Mouse (Mus musculus): ENCODE measurements around the gene Nab2.

DNA sequence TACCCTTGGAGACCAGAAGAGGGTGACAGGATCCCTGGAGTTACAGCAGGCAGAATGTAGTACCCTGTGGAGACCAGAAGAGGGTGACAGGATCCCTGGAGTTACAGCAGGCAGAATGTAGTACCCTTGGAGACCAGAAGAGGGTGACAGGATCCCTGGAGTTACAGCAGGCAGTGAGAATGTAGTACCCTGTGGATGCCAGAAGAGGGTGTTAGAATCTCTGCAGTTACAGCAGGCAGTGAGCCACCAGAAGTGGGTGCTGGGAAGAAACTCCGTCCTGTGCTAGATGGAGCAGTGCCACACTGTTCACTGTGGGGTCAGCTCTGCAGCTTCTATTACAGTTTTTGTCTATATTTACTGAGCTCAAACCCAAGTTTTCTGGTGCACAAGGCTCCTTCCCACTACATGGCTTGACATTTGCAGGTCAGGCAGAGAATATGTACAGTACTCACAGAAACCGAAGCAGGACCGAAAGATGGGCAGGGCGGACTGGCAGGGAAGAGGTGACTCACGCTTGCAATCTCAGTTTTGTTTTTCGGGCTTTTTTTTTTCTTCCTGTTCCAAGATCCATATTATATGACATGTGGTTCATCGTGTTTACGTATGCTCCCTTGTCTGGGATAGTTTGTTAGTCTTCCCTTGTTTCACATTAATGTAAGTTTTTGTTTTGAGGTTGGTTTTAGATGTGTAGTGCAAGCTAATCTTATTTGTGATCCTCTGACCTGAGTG, 6.6 kb upstream of the Nab2 start:
- TF ChIP-seq CTCF (IDR thresholded peaks at IDR 0.05; ENCODE audit: borderline replicate concordance, insufficient read depth, low read depth, low read length) = peak; percentile 97
- 0 out of 2 replicates have a peak, but pooled peaks have one; percentile 14 for TF ChIP-seq POLR2A (IDR thresholded peaks at IDR 0.05; ENCODE audit: borderline replicate concordance, insufficient read depth, low read length)
